Mouse (Mus musculus) intestine, embryonic 14.5 days (tissue): ENCODE measurements around the gene Zfp398. TPM values are rescaled to one million over a fixed set of nuclear protein-coding genes. Genes with fewer than 3 reads are reported as not detected.

Source experiments
- ATAC-seq: fragments of 200-750 bp; cut with Nextera tagmentation; replicated peaks from 2 replicates; pipeline ENCODE4 v1.8.0; 2017; ENCODE audit warnings: low read depth, moderate number of reproducible peaks, moderate TSS enrichment, moderate library complexity; ENCODE audit not compliant: low FRiP score, low TSS enrichment
- DNase-seq: peaks from one replicate; pipeline ENCODE4 v3.0.0-alpha.2; 2018; ENCODE audit warnings: low spot score
- H3K27ac ChIP-seq: fragments of 300-500 bp; sonication (generic); 2 replicates; pipeline ENCODE4 v1.5.1; 2014; ENCODE audit warnings: low read depth, mild to moderate bottlenecking, control low read depth
- H3K27me3 ChIP-seq: fragments of 300-500 bp; sonication (generic); replicated peaks from 2 replicates; pipeline ENCODE4 v1.6.1; 2014; ENCODE audit warnings: low read length, control low read depth; ENCODE audit not compliant: control insufficient read depth, insufficient read depth
- H3K36me3 ChIP-seq: fragments of 300-500 bp; sonication (generic); 2 replicates; pipeline ENCODE4 v1.6.1; 2014; ENCODE audit warnings: low read length, control low read depth; ENCODE audit not compliant: control insufficient read depth, insufficient read depth
- H3K4me1 ChIP-seq: fragments of 300-500 bp; sonication (generic); replicated peaks from 2 replicates; pipeline ENCODE4 v1.6.1; 2014; ENCODE audit warnings: low read length, control low read depth, mixed read lengths; ENCODE audit not compliant: control insufficient read depth, insufficient read depth
- H3K4me2 ChIP-seq: fragments of 300-500 bp; sonication (generic); 2 replicates; pipeline ENCODE4 v1.6.1; 2014; ENCODE audit warnings: low read length
- H3K4me3 ChIP-seq: fragments of 300-500 bp; sonication (generic); 2 replicates; pipeline ENCODE4 v1.5.1; 2014; ENCODE audit warnings: low read depth, low read length, control low read depth, mixed read lengths
- H3K9ac ChIP-seq: fragments of 300-500 bp; sonication (generic); 2 replicates; pipeline ENCODE4 v1.6.1; 2014; ENCODE audit warnings: mild to moderate bottlenecking, low read length
- H3K9me3 ChIP-seq: fragments of 300-500 bp; sonication (generic); 2 replicates; pipeline ENCODE4 v1.6.1; 2016; ENCODE audit warnings: low read length, control low read depth; ENCODE audit not compliant: control insufficient read depth
- WGBS: fragments of 180-500 bp; shearing (Covaris S2); extraction: QIAGEN DNeasy Blood & Tissue Kit; methylation state at CpG from one replicate; pipeline ENCODE4 v1.1.7; 2014; 5-methylcytosine and 5-hydroxymethylcytosine counted together
- polyA plus RNA-seq: library from polyadenylated mRNA; unstranded; fragments of >200 nt; fragmentation: Nextera tagmentation; extraction: Ambion mirVana; gene quantifications from 2 replicates; pipeline ENCODE4 v1.2.1, GENCODE M21; 2014

Gene Zfp398
- polyA plus RNA-seq, 1 experiment from 2014 or later: 9.0 TPM

DNA sequence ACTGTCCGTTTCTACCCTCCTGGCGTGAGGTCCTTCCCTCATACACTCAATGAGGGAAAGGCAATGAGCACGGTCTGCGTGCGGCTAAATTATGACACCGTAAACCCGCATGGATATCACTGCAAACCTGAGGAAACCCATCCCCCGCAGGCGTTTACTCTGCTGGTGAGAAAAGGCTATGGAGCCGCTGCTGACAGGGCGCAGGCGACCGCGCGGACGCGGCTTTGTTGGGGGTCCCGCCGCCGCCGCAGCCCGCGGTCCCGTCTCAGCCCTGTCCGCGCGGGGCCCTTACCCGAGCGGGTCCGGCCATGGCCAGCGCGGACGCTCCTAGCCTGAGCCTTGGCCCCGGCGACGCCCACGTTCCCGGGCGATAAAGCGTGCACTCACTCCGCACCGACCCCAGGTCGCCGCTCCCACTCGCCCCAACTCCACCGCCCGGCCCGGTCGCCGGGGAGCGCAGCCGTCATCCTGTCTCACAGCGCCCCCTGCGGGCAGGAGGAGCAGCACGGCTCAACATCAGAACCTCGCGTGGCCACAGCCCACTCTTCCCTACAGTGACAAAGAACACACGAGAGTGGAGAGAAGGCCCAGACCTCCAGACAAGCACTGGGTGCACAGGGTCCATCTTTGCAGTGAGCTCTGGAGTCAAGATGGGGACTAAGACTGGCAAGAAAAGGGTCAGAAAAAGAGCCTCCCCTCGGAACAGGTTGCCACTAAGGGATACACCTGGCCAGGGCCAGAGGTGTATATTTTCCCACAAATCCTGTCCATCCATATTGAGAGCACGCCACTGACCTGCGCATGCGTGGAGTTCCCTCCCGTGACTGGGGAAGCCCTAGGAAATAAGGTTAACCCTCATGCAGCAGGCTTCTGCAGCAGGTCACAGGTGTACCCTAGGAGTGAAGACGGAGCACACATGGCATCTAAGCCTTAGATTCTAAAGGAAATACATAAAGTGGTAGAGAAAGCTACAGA lies 5.1 kb upstream of the Zfp398 start, which contains the start of gene Zfp786:
Gene Zfp786, minus strand, starts transcription at position 764 of the 975 bp plus-strand sequence.
- ATAC-seq (peak; percentile 91), DNase-seq (peak; percentile 94)
- no peaks in the 10 kb centered on the region for H3K9me3 ChIP-seq
- peak within 1 kb of the TSS; percentile 85 for H3K9ac ChIP-seq
- H3K4me3 ChIP-seq: peak within 1 kb of the TSS; percentile 76
- H3K27me3 ChIP-seq: no peaks in the 10 kb centered on the region
- peaks cover 4% of the 10 kb centered on the region; the same call in 1 of the 2 replicates for H3K4me1 ChIP-seq
- H3K4me2 ChIP-seq: peak within 1 kb of the TSS; percentile 44
- WGBS: 2% methylated on average over 64 of the region's 64 CpGs
- peak within 1 kb of the TSS; percentile 75 for H3K27ac ChIP-seq
- H3K36me3 ChIP-seq: 0 out of 2 replicates have a peak, but pooled peaks cover 6% of the 10 kb centered on the region

DNA sequence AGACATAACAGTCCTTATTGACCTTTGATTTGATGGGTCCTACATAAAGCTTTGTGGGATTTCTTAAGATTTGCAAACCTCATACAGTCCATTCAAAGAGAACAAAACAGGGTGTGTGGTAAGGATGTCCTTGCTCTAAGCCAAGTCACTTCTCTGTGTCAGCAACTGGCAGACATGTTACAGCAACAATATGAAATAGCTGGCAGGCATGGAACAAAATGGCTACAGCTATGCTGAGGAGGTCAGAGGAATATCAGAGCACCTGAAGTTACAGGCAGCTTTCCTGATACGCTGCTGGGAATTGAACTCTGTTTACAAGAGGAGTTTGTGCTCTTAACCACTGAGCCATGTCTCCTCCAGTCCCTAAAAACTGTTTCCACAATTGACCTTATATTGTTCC lies 3.2 kb upstream of the Zfp398 start:
- no peak for DNase-seq
- no peaks in the 10 kb centered on the region for H3K9me3 ChIP-seq
- no peak overlapping the region for H3K9ac ChIP-seq
- no peak overlapping the region for H3K4me3 ChIP-seq
- no peak overlapping the region for H3K27ac ChIP-seq
- no peaks in the 10 kb centered on the region for H3K27me3 ChIP-seq
- H3K36me3 ChIP-seq: no peaks in the 10 kb centered on the region
- H3K4me1 ChIP-seq: peaks cover 4% of the 10 kb centered on the region; the same call in 1 of the 2 replicates
- ATAC-seq: no peak
- 74% methylated on average over 1 of the region's 1 CpGs for WGBS
- H3K4me2 ChIP-seq: no peak overlapping the region

DNA sequence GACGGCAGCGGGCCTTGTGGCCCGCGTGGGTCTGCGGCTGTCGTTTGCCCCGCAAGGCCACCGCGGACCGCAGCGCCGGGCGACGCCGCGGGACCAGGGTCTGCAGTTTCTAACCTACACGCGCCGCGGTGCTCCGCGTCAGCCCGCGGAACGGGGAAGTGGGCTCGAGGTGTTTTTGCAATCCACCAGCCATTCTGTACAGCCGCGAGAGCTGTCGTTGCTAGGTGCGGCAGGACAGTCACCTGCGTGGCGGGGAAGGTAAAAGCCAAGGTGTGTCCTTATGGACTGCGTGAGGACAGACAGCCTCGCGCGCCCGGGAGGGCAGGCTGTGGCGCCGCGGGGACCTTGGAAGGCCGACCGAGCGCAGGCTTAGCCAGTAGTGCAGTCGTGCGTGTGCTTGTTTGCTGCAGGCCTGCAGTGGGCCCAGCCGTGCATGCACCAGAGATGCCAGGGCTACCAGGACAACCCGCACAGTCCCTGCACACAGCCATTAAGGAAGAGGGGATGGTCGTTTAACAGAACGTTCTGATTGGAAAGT lies 592 bp downstream of the Zfp398 start:
- Histone ChIP-seq H3K36me3 (peaks cover 6% of the 10 kb centered on the region; the same call in 1 of the 2 replicates), H3K4me1 (0 out of 2 replicates have a peak, but pooled peaks cover 4% of the 10 kb centered on the region), H3K4me3 (peak overlapping the region; percentile 90), H3K27me3 (no peaks in the 10 kb centered on the region), H3K4me2 (peak overlapping the region; percentile 79), H3K27ac (peak overlapping the region; percentile 87), H3K9ac (peak overlapping the region; percentile 86), H3K9me3 (no peaks in the 10 kb centered on the region)
- ATAC-seq (peak; percentile 44), DNase-seq (peak; percentile 85)
- under 1% methylated on average over 49 of the region's 49 CpGs for WGBS

DNA sequence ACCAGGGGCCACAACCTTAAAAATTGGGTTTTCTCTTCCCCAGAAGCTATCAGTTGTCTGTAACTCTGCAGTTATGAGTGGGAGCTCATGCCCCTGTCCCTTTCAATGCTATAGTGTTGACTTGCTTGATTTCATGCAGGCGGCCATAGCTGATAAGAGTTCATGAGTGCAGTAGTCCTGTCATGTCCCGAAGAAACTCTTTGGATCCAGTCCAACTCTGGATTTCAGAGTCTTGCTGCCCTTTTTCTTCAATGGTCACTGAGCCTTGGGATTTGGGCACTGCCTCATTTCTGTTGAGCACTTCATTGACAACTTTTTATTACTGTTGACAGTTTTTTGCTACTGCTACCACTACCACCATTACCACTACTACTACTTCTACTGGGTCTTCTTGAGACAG lies 2.2 kb downstream of the Zfp398 start:
- Histone ChIP-seq H3K4me2 (no peak overlapping the region), H3K9me3 (no peaks in the 10 kb centered on the region), H3K36me3 (peaks cover 7% of the 10 kb centered on the region), H3K27me3 (no peaks in the 10 kb centered on the region), H3K9ac (no peak overlapping the region), H3K4me1 (0 out of 2 replicates have a peak, but pooled peaks cover 4% of the 10 kb centered on the region), H3K27ac (no peak overlapping the region), H3K4me3 (no peak overlapping the region)
- WGBS: 74% methylated on average over 2 of the region's 2 CpGs
- DNase-seq: no peak
- ATAC-seq: no peak

DNA sequence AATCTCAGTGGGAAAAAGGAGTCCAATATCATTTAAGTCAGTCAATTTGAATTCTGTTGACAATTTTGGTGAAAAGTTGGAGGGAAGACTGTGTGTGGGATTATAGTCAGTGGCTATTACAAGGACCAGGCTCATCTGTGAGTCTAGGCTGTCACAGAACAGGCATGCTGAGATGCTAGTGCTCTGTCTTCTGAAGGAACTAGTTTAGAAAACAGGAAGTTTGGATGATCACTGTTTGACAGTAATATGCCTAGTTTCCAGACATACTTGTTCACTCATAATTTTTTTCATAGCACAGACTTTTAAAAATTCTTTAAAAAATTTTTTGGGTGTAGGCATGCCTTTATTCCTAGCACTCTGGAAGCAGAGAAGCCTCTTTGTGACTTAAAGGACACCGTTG lies 5.6 kb downstream of the Zfp398 start:
- Histone ChIP-seq H3K27me3 (no peaks in the 10 kb centered on the region), H3K4me2 (no peak overlapping the region), H3K36me3 (peaks cover 14% of the 10 kb centered on the region), H3K4me3 (no peak overlapping the region), H3K9ac (no peak overlapping the region), H3K27ac (no peak overlapping the region), H3K4me1 (0 out of 2 replicates have a peak, but pooled peaks cover 4% of the 10 kb centered on the region), H3K9me3 (no peaks in the 10 kb centered on the region)
- DNase-seq (no peak), ATAC-seq (no peak)
- WGBS: 97% methylated on average over 1 of the region's 1 CpGs

DNA sequence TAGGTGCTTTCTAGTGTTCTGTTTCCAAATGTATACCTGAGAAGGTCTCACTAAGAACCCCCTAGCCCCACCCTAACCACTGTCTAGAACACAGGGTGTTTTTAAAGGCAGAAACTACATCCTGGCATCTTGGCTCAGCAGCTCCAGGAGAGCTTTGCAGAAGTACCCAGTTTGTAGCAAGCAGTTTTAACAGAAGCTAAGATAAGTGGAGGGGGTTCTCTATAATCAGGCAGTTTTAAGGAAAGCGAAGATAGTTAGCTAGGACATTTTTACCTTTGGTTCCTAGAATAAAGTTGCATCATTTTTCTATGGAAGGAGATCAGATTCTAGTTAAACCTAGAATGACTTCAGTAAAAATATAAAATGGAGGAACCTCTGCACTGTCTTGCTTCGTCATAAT lies 6.4 kb downstream of the Zfp398 start:
- WGBS: 92% methylated on average over 2 of the region's 2 CpGs
- ATAC-seq (no peak), DNase-seq (no peak)
- H3K27ac ChIP-seq: no peak overlapping the region
- peaks cover 14% of the 10 kb centered on the region for H3K36me3 ChIP-seq
- no peak overlapping the region for H3K4me2 ChIP-seq
- no peaks in the 10 kb centered on the region for H3K27me3 ChIP-seq
- no peaks in the 10 kb centered on the region for H3K9me3 ChIP-seq
- H3K9ac ChIP-seq: no peak overlapping the region
- H3K4me1 ChIP-seq: 0 out of 2 replicates have a peak, but pooled peaks cover 4% of the 10 kb centered on the region
- no peak overlapping the region for H3K4me3 ChIP-seq

DNA sequence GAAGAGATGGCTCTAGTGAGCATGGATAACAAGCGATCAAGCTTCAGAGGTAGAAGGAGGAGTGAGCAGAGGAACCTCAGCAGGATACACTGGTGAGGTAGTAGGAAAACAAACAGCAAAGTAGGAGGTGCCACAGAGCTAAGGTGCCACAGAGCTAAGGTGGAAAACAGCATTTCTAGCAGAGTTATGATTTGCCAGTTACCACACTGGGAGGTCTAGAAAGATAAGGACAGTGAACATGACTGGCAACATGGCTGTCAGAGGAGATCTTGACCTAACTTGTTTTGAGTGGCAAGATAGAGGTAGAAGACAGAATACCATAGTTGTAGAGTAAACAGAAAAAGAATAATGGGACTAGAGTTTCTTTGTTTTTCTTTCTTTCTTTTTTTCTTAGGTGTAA lies 6.9 kb downstream of the Zfp398 start:
- no peak overlapping the region for H3K4me2 ChIP-seq
- H3K27ac ChIP-seq: no peak overlapping the region
- no peak overlapping the region for H3K4me3 ChIP-seq
- DNase-seq (no peak), ATAC-seq (no peak)
- 90% methylated on average over 1 of the region's 1 CpGs for WGBS
- 0 out of 2 replicates have a peak, but pooled peaks cover 4% of the 10 kb centered on the region for H3K4me1 ChIP-seq
- H3K36me3 ChIP-seq: peaks cover 14% of the 10 kb centered on the region
- no peaks in the 10 kb centered on the region for H3K9me3 ChIP-seq
- no peak overlapping the region for H3K9ac ChIP-seq
- no peaks in the 10 kb centered on the region for H3K27me3 ChIP-seq

DNA sequence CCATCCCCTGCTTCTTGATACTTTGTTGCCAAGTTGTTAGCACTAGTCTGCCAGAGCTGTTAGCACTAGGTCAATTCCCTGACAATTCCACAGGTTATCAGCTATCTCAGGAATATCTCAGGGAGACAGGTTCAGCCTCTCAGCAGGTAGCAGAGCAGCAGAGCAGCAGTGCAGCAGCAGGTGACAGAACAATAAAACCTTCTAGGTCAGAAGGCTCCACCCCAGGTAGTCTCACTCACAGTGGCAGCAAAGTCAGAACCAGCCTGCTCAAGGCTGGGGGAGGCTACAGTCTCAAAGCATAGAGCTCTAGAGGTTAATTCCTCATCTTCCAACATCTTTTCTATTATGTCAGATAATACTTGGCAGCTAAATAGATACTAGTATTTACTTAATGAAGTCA lies 10.3 kb downstream of the Zfp398 start:
- ATAC-seq (no peak), DNase-seq (no peak)
- Histone ChIP-seq H3K4me3 (no peak overlapping the region), H3K27ac (no peak overlapping the region), H3K9ac (no peak overlapping the region), H3K4me1 (no peaks in the 10 kb centered on the region), H3K4me2 (no peak overlapping the region), H3K9me3 (no peaks in the 10 kb centered on the region), H3K36me3 (peaks cover 11% of the 10 kb centered on the region), H3K27me3 (no peaks in the 10 kb centered on the region)
